Mouse (Mus musculus): Measurements from ENCODE around the gene Ces2h. TPM values are rescaled to one million over a fixed set of nuclear protein-coding genes. Genes with fewer than 3 reads are reported as not detected.

Gene Ces2h
- polyA plus RNA-seq, 1 experiment from 2014 or later, result not detected

Other genes with a start within 250 kb of the Ces2h start
- gene Ces2b, start 169.3 kb upstream of the Ces2h start, polyA plus RNA-seq (2015; fragmentation: Nextera tagmentation; extraction: Ambion mirVana), result 0.22 and 0.31 TPM in 2 replicates
- 0.59 TPM in 1 of 2 replicates, not detected in the other for gene Ces2c, start 153.8 kb upstream of the Ces2h start, polyA plus RNA-seq (2015; fragmentation: Nextera tagmentation; extraction: Ambion mirVana)
- 0.13 and 1.2 TPM in 2 replicates for gene Ces2e, start 74.6 kb upstream of the Ces2h start, polyA plus RNA-seq (2015; fragmentation: Nextera tagmentation; extraction: Ambion mirVana)
- gene Ces2f, start 53.5 kb upstream of the Ces2h start, polyA plus RNA-seq (2015; fragmentation: Nextera tagmentation; extraction: Ambion mirVana), result not detected in 2 replicates
- 0.37 and 1.1 TPM in 2 replicates for gene Ces2g, start 39.1 kb upstream of the Ces2h start, polyA plus RNA-seq (2015; fragmentation: Nextera tagmentation; extraction: Ambion mirVana)
- not detected in 2 replicates for gene Ces3a, start 47.7 kb downstream of the Ces2h start, polyA plus RNA-seq (2015; fragmentation: Nextera tagmentation; extraction: Ambion mirVana)
- not detected in 2 replicates for gene Ces3b, start 82.9 kb downstream of the Ces2h start, polyA plus RNA-seq (2015; fragmentation: Nextera tagmentation; extraction: Ambion mirVana)
- gene Ces4a, start 130.9 kb downstream of the Ces2h start, polyA plus RNA-seq (2015; fragmentation: Nextera tagmentation; extraction: Ambion mirVana), result 0.18 TPM in 1 of 2 replicates, not detected in the other
- gene Cbfb, start 169.8 kb downstream of the Ces2h start, polyA plus RNA-seq (2015; fragmentation: Nextera tagmentation; extraction: Ambion mirVana), result 102 and 118 TPM in 2 replicates
- gene D230025D16Rik, start 224.3 kb downstream of the Ces2h start, polyA plus RNA-seq (2015; fragmentation: Nextera tagmentation; extraction: Ambion mirVana), result 24.5 and 26.6 TPM in 2 replicates